Mouse (Mus musculus) c-Kit-negative CD71-positive TER-119-positive erythroid progenitor cells, embryonic 14.5 days (primary cell): ENCODE data around the gene Fbln7.

Experiments
- DNase-seq: peaks from one replicate; pipeline ENCODE4 v3.0.0-alpha.2; 2013; ENCODE audit warnings: low read depth, low spot score

Gene Fbln7

DNA sequence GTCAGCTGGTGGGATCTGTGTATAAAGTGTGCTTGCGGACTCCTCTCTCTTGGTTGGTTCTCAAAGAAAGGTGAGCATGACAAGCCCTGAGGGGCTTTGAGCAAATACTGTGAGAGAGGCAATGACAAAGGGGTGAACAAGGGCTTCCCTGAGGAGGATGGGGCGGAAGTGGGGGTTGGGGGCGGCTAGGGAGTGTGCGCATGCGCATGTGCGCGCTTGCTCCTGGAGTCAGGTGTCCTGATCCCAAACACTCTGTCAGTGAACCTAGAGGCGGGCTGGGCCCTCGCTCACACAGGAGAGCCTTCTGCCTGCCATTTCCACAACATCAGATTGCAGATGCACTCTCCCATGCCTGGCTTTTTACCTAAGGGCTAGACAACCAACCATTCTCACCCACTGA is 9.5 kb downstream of the Fbln7 start:
- DNase-seq = no peak

DNA sequence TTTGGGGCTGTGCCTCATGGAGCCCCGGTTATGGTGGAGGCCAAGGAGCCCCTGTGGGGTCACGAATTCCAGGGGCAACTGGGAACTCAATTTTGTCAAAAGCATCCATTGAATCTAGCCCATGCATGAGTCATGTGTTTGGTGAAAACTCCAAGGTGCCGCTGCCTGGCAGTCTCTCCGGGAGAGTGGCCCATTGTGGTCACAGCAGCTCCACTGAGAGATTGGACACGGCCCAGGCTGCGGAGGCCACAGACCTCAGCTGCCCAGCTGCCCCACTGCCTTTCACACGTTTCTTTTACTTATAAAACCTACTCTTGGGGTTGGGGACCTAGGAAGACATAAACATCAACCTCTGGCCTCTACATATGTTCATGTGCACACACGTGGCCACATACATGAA is 12.7 kb downstream of the Fbln7 start:
- no peak for DNase-seq

DNA sequence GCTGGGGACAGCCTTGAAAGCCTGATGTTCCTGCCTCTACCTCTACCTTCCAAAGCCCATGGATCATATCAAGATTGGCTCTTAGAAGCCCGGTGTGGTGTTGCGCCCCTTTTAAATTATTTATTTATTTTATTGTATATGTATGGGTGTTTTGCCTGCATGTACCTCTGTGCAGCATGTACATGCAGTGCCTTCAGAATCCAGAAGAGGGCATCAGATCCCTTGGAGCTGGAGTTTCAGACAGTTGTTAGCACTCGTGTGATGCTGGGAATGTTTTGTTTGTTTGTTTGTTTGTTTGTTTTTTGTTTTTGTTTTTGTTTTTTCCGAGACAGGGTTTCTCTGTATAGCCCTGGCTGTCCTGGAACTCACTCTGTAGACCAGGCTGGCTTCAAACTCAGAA is 18.5 kb downstream of the Fbln7 start:
- no peak for DNase-seq

DNA sequence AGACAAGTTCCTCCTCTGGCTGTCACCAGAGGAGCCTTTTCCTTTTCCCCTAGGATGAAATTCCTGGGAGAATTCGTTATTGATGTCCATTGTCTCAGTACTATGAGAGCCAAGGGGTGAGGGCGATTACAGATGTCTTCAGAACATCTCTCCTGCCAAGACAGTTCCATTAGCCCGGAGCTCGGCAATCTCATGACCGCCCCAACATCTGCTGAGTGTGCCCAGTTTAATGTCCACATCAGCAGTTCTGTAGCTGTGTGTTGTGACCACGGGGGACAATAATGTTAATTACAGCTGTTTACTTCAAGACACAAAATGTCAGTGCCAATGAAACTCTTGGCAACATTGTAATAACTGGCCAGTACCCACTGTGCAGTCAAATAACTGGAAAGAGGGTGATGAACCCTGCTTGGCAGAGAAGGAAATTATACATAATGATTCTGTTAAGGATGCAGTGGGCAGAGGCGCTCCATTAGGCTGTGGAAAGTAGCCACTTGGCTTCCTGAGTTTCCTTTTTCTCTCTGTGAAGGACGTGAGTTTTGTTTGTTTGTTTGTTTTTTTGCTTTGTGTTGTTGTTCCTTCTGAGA is 22.5 kb downstream of the Fbln7 start:
- no peak for DNase-seq

DNA sequence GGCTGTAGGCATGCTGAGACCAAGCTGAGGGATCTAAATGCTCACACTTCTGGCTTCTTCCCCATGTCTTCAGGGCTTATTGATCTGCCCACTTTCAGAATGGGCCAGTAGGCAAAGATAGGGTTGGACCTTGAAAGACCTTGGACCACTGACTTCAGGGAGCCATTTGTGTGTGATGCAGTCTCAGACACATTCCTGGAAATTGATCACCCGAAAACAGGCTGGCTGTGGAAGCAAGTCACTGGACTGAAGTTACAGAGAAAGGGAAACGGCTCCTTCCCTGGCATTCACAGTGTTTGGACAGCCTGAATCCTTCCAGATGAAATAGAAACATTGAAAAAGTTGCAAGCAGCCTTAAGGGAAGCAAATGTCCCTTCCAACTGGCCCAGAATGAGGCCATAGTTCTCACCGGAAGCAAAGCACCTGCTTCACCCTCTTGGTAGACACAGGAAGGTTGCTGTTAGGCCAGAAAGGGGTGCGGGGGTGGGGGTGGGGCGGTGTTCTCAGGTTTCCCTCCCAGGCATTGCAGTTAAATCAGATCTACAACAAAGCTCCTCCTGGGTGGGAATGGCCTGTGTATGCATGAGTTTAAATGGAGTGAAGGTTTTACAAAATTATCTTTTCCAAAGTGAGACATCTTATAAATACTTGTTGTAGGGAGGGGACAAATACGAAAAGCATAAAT is 25.2 kb downstream of the Fbln7 start:
- DNase-seq = no peak

DNA sequence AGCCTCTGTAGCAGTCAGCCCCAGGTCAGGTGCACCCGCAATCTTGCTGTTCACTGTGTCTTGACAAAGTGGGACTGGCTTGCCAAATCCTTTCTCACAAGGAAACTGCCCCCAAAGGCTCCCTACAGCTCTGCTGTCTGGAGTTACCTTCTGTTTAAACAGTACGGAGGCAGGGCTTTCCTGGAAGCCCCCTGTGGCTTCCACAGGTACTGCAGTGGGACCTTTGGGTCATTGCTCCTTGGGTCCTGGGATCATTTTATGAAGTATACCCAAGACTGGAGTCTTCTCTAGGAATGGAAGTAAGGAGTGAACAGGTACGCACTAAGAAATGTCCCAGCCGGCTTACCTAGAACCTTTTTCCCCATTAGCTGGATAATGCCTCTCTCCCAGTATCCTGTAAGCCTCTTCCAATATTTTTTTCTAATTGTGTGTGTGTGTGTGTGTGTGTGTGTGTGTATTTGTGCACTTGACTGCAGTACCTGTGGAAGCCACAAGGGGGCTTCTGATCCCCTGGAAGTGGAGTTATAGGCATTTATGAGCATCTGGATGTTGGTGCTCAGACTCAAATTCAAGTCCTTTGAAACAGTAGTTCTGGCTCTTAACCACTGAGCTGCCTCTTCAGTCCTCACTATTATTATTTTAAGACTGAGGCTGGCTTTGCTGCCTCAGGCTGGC is 28.0 kb downstream of the Fbln7 start:
- DNase-seq = peak; percentile 20

DNA sequence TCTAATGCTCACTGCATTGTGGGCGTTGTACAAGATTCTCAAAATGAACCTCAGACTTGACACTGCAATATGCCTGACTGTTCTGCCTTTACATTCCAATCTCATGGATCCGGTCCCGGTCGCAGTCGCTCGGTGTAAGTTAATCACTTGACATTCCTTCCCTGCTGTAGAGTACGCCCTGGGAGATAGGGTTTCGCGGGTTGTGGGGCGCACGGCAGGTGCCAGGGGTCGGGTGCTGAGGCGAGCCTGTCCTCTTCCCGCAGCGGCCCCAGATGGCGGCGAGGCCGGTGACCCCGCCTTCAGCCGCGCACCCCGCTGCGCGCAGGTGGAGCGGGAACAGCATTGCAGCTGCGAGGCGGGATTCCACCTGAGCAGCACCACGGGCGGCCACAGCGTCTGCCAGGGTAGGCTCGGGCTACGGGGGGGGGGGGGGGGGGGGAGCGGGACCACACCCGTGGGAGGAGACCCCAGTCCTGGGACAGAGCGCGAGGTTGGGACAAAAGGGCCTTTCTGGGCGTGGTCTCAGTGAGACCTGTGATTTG is 29.5 kb downstream of the Fbln7 start:
- DNase-seq = no peak

DNA sequence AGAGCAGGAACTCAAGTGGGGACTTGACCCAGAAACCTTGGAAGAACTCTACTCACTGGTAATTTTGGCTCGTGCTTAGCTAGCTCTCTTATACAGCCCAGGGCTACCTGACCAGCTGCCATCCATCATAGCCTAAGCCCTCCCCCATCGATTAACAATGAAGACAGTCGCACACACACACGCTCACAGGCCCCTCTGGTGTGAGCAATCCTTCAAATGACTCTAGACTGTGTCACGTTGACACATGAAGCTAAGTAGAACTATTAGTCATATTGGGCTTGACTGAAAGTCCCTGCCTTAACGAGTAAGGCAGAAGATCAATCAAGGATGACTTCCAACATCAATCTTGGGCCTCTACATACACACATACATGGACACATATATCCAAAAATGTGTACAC is 40.1 kb downstream of the Fbln7 start:
- no peak for DNase-seq

DNA sequence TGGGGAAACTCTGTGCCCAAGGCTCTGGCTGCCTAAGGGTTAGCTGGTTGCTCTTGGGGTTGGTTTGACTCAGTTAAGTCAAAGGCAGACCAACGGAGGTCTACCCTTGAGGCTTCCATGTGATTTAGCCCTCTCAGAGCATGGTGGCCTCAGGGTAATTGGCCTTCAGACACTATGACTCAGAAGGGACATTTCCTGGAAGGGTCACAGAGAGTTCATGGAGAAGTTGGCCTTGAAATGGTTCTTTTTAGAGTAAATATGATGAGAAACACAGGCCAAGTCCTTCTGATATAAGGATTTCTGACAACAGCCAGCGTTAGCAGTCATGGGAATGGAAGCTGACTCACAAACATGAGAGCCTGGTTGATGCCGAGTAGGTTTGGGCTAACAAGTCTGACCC is 40.9 kb downstream of the Fbln7 start:
- DNase-seq = no peak

DNA sequence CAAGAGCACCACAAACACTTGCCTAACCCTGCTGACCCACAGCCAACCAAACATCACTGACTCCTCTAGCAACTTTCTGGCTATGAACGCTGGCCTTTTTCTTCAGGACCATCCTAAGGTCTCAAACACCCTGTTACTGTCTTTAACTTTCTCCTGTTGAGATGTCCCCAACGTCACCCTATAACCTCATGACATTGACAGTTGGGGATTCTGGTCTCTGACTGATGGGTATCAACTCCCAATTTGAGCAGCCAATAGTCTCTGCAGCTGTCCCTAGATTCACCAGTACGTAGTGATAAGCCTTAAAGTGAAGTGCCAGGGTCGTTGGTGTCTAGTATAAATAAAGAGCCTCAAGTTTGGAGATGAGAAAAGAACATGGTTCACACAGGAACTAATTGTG is 52.2 kb downstream of the Fbln7 start:
- no peak for DNase-seq

DNA sequence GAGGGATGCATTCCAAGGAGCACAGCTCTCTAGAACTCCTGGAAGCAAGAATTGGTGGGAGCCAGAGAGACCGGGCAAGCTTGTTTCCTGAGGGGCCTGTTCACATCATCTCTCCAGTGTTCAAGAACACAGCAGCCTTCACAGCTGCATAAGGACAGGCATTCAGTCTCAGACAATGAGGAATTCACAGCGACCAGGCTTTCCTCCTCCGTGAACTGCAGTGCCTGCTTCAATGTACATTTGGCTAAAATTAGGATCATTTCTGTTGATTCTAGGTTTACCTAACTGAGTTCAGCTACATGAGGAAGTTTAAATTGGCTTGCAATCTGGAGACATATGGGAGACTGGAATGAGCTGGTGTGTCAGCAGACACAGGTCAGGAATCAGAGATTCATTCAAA is 53.7 kb downstream of the Fbln7 start:
- no peak for DNase-seq

DNA sequence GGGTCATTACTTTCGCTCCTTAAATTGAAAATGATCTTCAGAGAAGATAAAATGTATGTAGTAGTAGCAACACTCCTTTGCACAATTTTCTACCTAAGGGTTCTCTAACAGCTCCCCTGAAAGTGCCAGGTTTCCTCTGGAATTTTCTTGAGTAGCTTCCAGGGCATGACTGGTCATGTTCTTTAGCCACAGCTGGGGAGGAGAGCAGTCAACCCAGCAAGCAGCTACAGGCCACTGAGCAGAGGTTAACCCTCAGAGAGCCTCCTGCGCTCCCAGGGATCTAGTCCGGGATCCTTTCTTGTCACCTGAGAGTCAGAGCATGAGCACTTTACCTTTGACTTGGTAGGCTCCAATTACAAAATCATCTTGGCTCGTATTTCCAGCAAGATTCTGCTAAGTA is 62.0 kb downstream of the Fbln7 start:
- DNase-seq = no peak

DNA sequence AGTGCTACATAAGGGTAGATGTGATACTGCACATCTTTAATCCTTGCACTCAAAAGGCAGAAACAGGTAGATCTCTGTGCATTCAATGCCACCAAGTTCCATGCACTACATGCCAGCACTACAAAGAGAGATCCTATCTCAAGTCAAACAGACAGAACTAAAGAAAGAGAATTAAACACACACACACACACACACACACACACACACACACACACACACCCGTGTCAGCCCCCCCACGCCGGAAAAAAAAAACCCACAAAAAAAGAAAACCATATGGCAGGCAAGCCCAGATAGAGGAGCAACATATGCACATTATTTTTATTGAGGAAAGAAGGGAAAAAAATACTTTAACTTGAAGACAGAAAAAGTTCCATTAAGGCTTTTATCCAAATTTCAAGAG is 65.7 kb downstream of the Fbln7 start:
- DNase-seq = no peak

DNA sequence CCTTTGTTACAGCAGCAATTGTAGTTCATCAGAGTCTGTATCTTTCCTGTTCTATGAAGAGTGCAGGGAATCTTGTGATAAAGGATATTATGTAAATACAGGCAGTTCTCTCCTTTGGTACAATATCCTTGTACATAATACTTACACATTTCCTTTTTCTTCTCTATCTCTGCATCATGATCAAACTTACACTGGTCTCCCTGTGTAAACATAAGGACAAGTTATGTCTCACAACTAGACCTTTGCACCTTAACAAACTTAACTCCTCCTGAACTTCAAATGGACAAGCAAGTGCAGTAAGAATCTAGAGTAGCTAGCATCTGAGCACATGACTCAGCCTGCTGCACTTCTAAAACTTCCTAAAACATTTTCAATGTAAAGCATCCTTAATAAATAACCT is 67.9 kb downstream of the Fbln7 start:
- no peak for DNase-seq

DNA sequence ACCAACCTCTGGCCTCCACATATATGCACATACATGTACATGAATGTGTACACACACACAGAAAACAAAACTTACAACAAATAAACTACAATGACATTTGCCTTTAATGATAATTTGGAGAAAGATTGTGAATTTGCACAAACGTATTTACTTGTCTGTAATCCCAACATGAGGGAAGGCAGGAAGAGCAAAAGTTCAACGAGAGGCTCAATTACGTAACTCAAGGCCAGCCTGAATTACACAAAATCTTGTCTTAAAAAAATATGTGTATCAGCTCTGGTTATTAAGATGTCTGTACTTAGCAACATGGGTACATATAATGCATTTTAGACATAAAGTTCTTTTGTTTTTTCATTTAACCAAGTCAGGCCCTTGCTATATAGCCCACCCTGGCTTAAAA is 73.5 kb downstream of the Fbln7 start:
- DNase-seq = no peak

DNA sequence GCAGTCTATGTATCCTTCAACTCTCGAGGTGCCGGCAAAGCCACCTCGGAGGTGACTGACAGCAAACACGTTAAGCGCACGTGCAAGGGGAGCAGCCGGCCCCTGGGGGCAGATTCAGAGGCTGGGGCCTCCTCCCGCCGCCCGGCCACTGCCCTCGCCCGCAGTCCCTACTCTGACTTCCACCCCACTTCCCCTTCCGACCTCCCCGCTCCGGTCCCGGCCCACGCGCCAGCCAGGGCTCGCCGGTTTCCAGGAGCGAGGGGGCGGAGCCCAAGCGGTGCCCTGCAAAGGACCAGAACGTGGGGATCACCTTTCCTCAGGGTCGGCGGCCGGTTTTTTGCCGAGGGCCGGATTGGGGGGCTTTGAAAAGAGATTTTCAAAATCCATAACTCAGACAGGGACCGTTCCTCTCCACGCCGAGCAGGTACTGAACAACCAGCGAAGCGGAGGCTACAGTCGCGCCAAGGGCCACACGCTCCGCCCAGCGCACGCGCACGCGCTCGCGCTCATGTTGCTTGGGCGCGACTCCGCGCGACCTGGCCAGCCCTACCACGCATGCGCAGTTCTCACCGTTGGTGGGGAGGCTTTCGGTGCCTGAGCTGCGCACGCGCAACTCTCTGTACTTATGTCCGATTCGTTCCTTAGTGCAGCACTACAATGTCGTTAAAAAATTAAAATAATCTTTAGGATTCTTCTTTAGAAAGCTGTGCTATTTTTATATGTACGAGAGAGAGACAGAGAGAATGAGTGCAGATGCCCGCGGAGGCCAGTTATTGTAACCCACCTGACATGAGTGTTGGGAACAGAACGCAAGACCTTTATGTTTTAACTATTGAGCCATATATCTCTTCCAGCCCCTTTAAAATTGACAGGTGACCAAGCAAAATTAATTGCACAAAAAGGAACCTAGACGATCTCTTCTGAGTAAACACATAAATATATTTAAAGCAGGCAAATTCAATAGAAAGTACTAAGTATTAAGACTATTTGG is 81.1 kb downstream of the Fbln7 start, which contains the start of gene Zc3h8:
Gene Zc3h8 (minus strand): TSS at position 540 of the 991 bp plus-strand sequence.
- peak; percentile 96 for DNase-seq
